Mouse (Mus musculus): ENCODE data around the gene Tedc2. TPM values are rescaled to one million over a fixed set of nuclear protein-coding genes. Genes with fewer than 3 reads are reported as not detected.

Tedc2 gene
- polyA plus RNA-seq, 1 experiment from 2014 or later, result 8.6 TPM

- no peak for DNase-seq (ENCODE audit: low read depth, low spot score)
- TF ChIP-seq CTCF (IDR thresholded peaks at IDR 0.05), result no peak
- ATAC-seq, result no peak
- in situ Hi-C loops (cut with MboI; ENCODE audit: low pct_unique_long_range_greater_than_20kb), result no loop called here
- H3K27me3 ChIP-seq, result no peaks in the 10 kb centered on the region
- POLR2A ChIA-PET, result no interaction called here
- CTCF ChIA-PET, result interaction anchor here (0.9 to 1.3 kb wide), 2 partner anchors 10 to 100 kb away, joined by 3 to 5 read pairs; no protein-coding TSS in a partner anchor
These were observed 23.4 kb upstream of the Tedc2 start for GRCm38 (mm10) chr17:24244061-24244460.

- POLR2A ChIA-PET, result no interaction called here
- no peaks in the 10 kb centered on the region for H3K27me3 ChIP-seq
- DNase-seq (ENCODE audit: low read depth, low spot score) (no peak), ATAC-seq (no peak)
- TF ChIP-seq CTCF (IDR thresholded peaks at IDR 0.05), result no peak
- in situ Hi-C loops (cut with MboI; ENCODE audit: low pct_unique_long_range_greater_than_20kb), result no loop called here
- CTCF ChIA-PET, result interaction anchor here (0.9 to 1.4 kb wide), 3 partner anchors 10 to 99 kb away, joined by 3 to 5 read pairs (median 4); no protein-coding TSS in a partner anchor
These were observed 22.8 kb upstream of the Tedc2 start for GRCm38 (mm10) chr17:24243311-24243969.

- DNase-seq (ENCODE audit: low read depth, low spot score), result no peak
- ChIA-PET POLR2A (interaction anchor here (1.2 kb wide), 1 partner anchor 21 kb away, joined by 3 read pairs; no protein-coding TSS in a partner anchor), CTCF (interaction anchor here (1.0 to 1.3 kb wide), 2 partner anchors 12 to 13 kb away, joined by 5 read pairs; no protein-coding TSS in a partner anchor)
- no peak for TF ChIP-seq CTCF (IDR thresholded peaks at IDR 0.05)
- H3K27me3 ChIP-seq, result no peaks in the 10 kb centered on the region
- in situ Hi-C loops (cut with MboI; ENCODE audit: low pct_unique_long_range_greater_than_20kb), result no loop called here
- no peak for ATAC-seq
These were observed 16.3 kb upstream of the Tedc2 start for GRCm38 (mm10) chr17:24236921-24237320.

- no peaks in the 10 kb centered on the region for H3K27me3 ChIP-seq
- POLR2A ChIA-PET, result interaction anchor here (1.2 kb wide), 1 partner anchor 20 kb away, joined by 3 read pairs; no protein-coding TSS in a partner anchor
- DNase-seq (ENCODE audit: low read depth, low spot score) (no peak), ATAC-seq (no peak)
- no peak for TF ChIP-seq CTCF (IDR thresholded peaks at IDR 0.05)
- in situ Hi-C loops (cut with MboI; ENCODE audit: low pct_unique_long_range_greater_than_20kb), result no loop called here
- CTCF ChIA-PET, result interaction anchor here (1.0 to 1.3 kb wide), 2 partner anchors 12 kb away, joined by 5 read pairs; no protein-coding TSS in a partner anchor
These were observed 15.8 kb upstream of the Tedc2 start for GRCm38 (mm10) chr17:24236479-24236878.

GRCm38 (mm10) chr17:24227941-24228340 lies 7.3 kb upstream of the Tedc2 start:
- DNase-seq (ENCODE audit: low read depth, low spot score), result no peak
- no peak for ATAC-seq
- H3K27me3 ChIP-seq, result no peaks in the 10 kb centered on the region
- POLR2A ChIA-PET, result interaction anchor here (0.6 kb wide), 1 partner anchor 146 kb away, joined by 3 read pairs; no protein-coding TSS in a partner anchor
- in situ Hi-C loops (cut with MboI; ENCODE audit: low pct_unique_long_range_greater_than_20kb), result no loop called here
- TF ChIP-seq CTCF (IDR thresholded peaks at IDR 0.05), result no peak
- CTCF ChIA-PET, result no interaction called here

GRCm38 (mm10) chr17:24226721-24227120 lies 6.1 kb upstream of the Tedc2 start:
- in situ Hi-C loops (cut with MboI; ENCODE audit: low pct_unique_long_range_greater_than_20kb), result no loop called here
- ChIA-PET CTCF (interaction anchor here (1.4 kb wide), 1 partner anchor 13 kb away, joined by 3 read pairs; no protein-coding TSS in a partner anchor), POLR2A (no interaction called here)
- H3K27me3 ChIP-seq, result no peaks in the 10 kb centered on the region
- no peak for TF ChIP-seq CTCF (IDR thresholded peaks at IDR 0.05)
- ATAC-seq (no peak), DNase-seq (ENCODE audit: low read depth, low spot score) (no peak)

- CTCF ChIA-PET, result interaction anchor here (1.1 to 1.4 kb wide), 2 partner anchors 14 to 15 kb away, joined by 3 read pairs; no protein-coding TSS in a partner anchor
- no peaks in the 10 kb centered on the region for H3K27me3 ChIP-seq
- ATAC-seq (no peak), DNase-seq (ENCODE audit: low read depth, low spot score) (no peak)
- in situ Hi-C loops (cut with MboI; ENCODE audit: low pct_unique_long_range_greater_than_20kb), result no loop called here
- no peak for TF ChIP-seq CTCF (IDR thresholded peaks at IDR 0.05)
- POLR2A ChIA-PET, result no interaction called here
These were observed 5.2 kb upstream of the Tedc2 start for GRCm38 (mm10) chr17:24225851-24226250.

GRCm38 (mm10) chr17:24224741-24225140 lies 4.1 kb upstream of the Tedc2 start:
- POLR2A ChIA-PET, result no interaction called here
- H3K27me3 ChIP-seq, result no peaks in the 10 kb centered on the region
- no peak for DNase-seq (ENCODE audit: low read depth, low spot score)
- ATAC-seq, result no peak
- no peak for TF ChIP-seq CTCF (IDR thresholded peaks at IDR 0.05)
- in situ Hi-C loops (cut with MboI; ENCODE audit: low pct_unique_long_range_greater_than_20kb), result no loop called here
- CTCF ChIA-PET, result interaction anchor here (1.3 kb wide), 1 partner anchor 12 kb away, joined by 5 read pairs; no protein-coding TSS in a partner anchor

GRCm38 (mm10) chr17:24223513-24223912 lies 2.9 kb upstream of the Tedc2 start:
- in situ Hi-C loops (cut with MboI; ENCODE audit: low pct_unique_long_range_greater_than_20kb), result no loop called here
- no peaks in the 10 kb centered on the region for H3K27me3 ChIP-seq
- DNase-seq (ENCODE audit: low read depth, low spot score) (no peak), ATAC-seq (no peak)
- ChIA-PET POLR2A (no interaction called here), CTCF (interaction anchor here (1.2 to 1.3 kb wide), 2 partner anchors 14 to 18 kb away, joined by 3 to 5 read pairs; partner anchors contain the start of gene Tbc1d24)
- no peak for TF ChIP-seq CTCF (IDR thresholded peaks at IDR 0.05)

GRCm38 (mm10) chr17:24222653-24223052 lies 2.0 kb upstream of the Tedc2 start:
- ATAC-seq (no peak), DNase-seq (ENCODE audit: low read depth, low spot score) (no peak)
- H3K27me3 ChIP-seq, result no peaks in the 10 kb centered on the region
- no peak for TF ChIP-seq CTCF (IDR thresholded peaks at IDR 0.05)
- ChIA-PET CTCF (interaction anchor here (1.2 kb wide), 1 partner anchor 17 kb away, joined by 3 read pairs; the partner anchor contains the start of gene Tbc1d24), POLR2A (interaction anchor here (0.6 to 0.7 kb wide), 2 partner anchors 16 to 53 kb away, joined by 3 read pairs; partner anchors contain the start of gene Atp6v0c)
- in situ Hi-C loops (cut with MboI; ENCODE audit: low pct_unique_long_range_greater_than_20kb), result no loop called here

GRCm38 (mm10) chr17:24216836-24217235 lies 3.8 kb downstream of the Tedc2 start:
- ChIA-PET CTCF (interaction anchor here (1.7 kb wide), 1 partner anchor 10 kb away, joined by 8 read pairs; the partner anchor contains the start of gene Tbc1d24), POLR2A (no interaction called here)
- DNase-seq (ENCODE audit: low read depth, low spot score) (no peak), ATAC-seq (no peak)
- TF ChIP-seq CTCF (IDR thresholded peaks at IDR 0.05), result no peak
- H3K27me3 ChIP-seq, result no peaks in the 10 kb centered on the region
- in situ Hi-C loops (cut with MboI; ENCODE audit: low pct_unique_long_range_greater_than_20kb), result no loop called here

Data from Patski (cell line).